Mouse (Mus musculus): Measurements from ENCODE around the gene Sh2b2.

- TF ChIP-seq POLR2A (IDR thresholded peaks at IDR 0.05; ENCODE audit: insufficient read length, low read depth) (peak; percentile 56), MAX (IDR thresholded peaks at IDR 0.05; ENCODE audit: low read depth) (no peak), MYOG (IDR thresholded peaks at IDR 0.05; ENCODE audit: control insufficient read depth in 1 of 3, insufficient read depth in 1 of 3, insufficient read length in 2 of 3, low read depth in 2 of 3) (no peak)
Observed at GRCm38 (mm10) chr5:136170512-136171362, 75.6 kb downstream of the Sh2b2 start, which contains the start of gene Orai2.

Data from myocyte (in vitro differentiated cells).